Mouse (Mus musculus) testis, postnatal 14 days (tissue): Measurements from ENCODE around the gene Map2k5.

Experiments used
- DNase-seq: peaks from one replicate; pipeline ENCODE4 v3.0.0; 2021; ENCODE audit warnings: low spot score

Gene Map2k5

GRCm38 (mm10) chr9:63185249-63185648 is 192.5 kb downstream of the Map2k5 start:
- no peak for DNase-seq

- DNase-seq = no peak
Observed at GRCm38 (mm10) chr9:63183864-63184263, 193.8 kb downstream of the Map2k5 start.

- no peak for DNase-seq
Observed at GRCm38 (mm10) chr9:63182306-63182960, 195.3 kb downstream of the Map2k5 start.

- DNase-seq = no peak
Observed at GRCm38 (mm10) chr9:63181337-63182178, 196.1 kb downstream of the Map2k5 start.

- DNase-seq = no peak
Observed at GRCm38 (mm10) chr9:63178296-63178695, 199.4 kb downstream of the Map2k5 start.

- DNase-seq = no peak
Observed at GRCm38 (mm10) chr9:63174001-63174721, 203.5 kb downstream of the Map2k5 start.

GRCm38 (mm10) chr9:63171951-63172350 is 205.8 kb downstream of the Map2k5 start:
- no peak for DNase-seq

- no peak for DNase-seq
Observed at GRCm38 (mm10) chr9:63169127-63169526, 208.6 kb downstream of the Map2k5 start.

- no peak for DNase-seq
Observed at GRCm38 (mm10) chr9:63165070-63165469, 212.6 kb downstream of the Map2k5 start.

- no peak for DNase-seq
Observed at GRCm38 (mm10) chr9:63163756-63164155, 213.9 kb downstream of the Map2k5 start.

GRCm38 (mm10) chr9:63151949-63152348 is 225.8 kb downstream of the Map2k5 start:
- DNase-seq = no peak

- peak; percentile 66 for DNase-seq
Observed at GRCm38 (mm10) chr9:63151072-63151870, 226.4 kb downstream of the Map2k5 start.

- no peak for DNase-seq
Observed at GRCm38 (mm10) chr9:63150086-63150800, 227.5 kb downstream of the Map2k5 start.

- DNase-seq = no peak
Observed at GRCm38 (mm10) chr9:63149372-63149766, 228.3 kb downstream of the Map2k5 start.

- DNase-seq = no peak
Observed at GRCm38 (mm10) chr9:63148410-63149371, 229.0 kb downstream of the Map2k5 start, which contains the start of gene Skor1. Gene Skor1, minus strand, starts transcription at chr9:63148961.

GRCm38 (mm10) chr9:63147786-63148409 is 229.8 kb downstream of the Map2k5 start:
- DNase-seq = no peak

GRCm38 (mm10) chr9:63147296-63147695 is 230.4 kb downstream of the Map2k5 start:
- no peak for DNase-seq

GRCm38 (mm10) chr9:63146856-63147274 is 230.8 kb downstream of the Map2k5 start:
- DNase-seq = no peak

- DNase-seq = no peak
Observed at GRCm38 (mm10) chr9:63146126-63146855, 231.4 kb downstream of the Map2k5 start.
